8 mouse cellular contexts compared by ENCODE assay signal in the genomic region with DNA sequence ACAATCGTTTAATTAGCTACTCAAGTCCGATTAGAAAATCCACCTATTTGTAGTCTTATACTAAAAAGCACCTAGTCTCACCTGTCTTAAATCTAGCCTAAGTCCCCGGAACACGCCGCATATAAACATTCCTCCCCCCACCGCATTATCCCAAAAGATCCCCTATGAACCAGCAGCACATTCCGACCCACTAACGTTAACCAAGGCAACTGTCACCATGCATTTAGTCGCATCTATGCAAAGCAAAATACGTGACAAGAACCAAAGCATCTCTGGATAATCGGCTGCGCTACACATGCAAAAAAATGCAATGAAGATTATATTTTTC. TPM values are rescaled to one million over a fixed set of nuclear protein-coding genes. Genes with fewer than 3 reads are reported as not detected.
DNase-seq lines count a peak whose midpoint lies in the region; ATAC-seq lines count a peak whose summit lies in the region.

No protein-coding gene starts in this region.

- no peak overlapping the region for H3K27ac ChIP-seq in liver, embryonic 13.5 days

- no peaks in the 10 kb centered on the region; the same call in 1 of the 2 replicates for H3K9me3 ChIP-seq in liver, embryonic 13.5 days (replicated peaks)

- WGBS in liver, embryonic 13.5 days (ENCODE audit: insufficient replicate concordance): 6% methylated on average over 12 of the region's 12 CpGs

- no peak overlapping the region for H3K9ac ChIP-seq in liver, embryonic 13.5 days

- H3K36me3 ChIP-seq in liver, embryonic 13.5 days: no peaks in the 10 kb centered on the region

- H3K4me1 ChIP-seq in liver, embryonic 13.5 days (replicated peaks): no peaks in the 10 kb centered on the region

- peaks cover 44% of the 10 kb centered on the region for H3K27me3 ChIP-seq in liver, embryonic 13.5 days

- H3K4me2 ChIP-seq in liver, embryonic 13.5 days: peak overlapping the region; percentile 47

- ATAC-seq in liver, embryonic 13.5 days (ENCODE audit: low read depth): no peak

- peak; percentile 21 to 33 for DNase-seq in frontal cortex, postnatal 36 days (ENCODE audit: low spot score in 2 of 2)
- DNase-seq in frontal cortex, postnatal 25 days (ENCODE audit: low spot score in 2 of 2): no peak
- DNase-seq in right cerebral cortex, adult 2 months (ENCODE audit: low spot score in 2 of 2): peak; percentile 23 to 46
- DNase-seq in right cerebral cortex, postnatal 4 days: no peak
- DNase-seq in liver, embryonic 13.5 days: no peak
- no peak for DNase-seq in urinary bladder, adult 18-20 months (ENCODE audit: low spot score in 2 of 2)
- DNase-seq in gastrocnemius, adult 8-10 months (ENCODE audit: low spot score in 2 of 2): no peak
- DNase-seq in testis, postnatal 14 days (ENCODE audit: low spot score): no peak

- peak overlapping the region; percentile 28; the same call in 1 of the 2 replicates for H3K4me3 ChIP-seq in liver, embryonic 13.5 days (replicated peaks)

RNA-seq across cellular contexts. Expression of a gene that starts 0.4 kb away (rescaled TPM):
- 0.15 and 0.20 TPM in 2 replicates for polyA plus RNA-seq in liver, embryonic 13.5 days (2015; fragmentation: Nextera tagmentation; extraction: Ambion mirVana)
- total RNA-seq in gastrocnemius, adult 8-10 months (2022): not detected

RNA-seq across cellular contexts. Expression of a gene that starts 19.9 kb away (rescaled TPM):
- polyA plus RNA-seq in liver, embryonic 13.5 days (2015; fragmentation: Nextera tagmentation; extraction: Ambion mirVana): not detected in 2 replicates
- total RNA-seq in gastrocnemius, adult 8-10 months (2022): not detected

Comparison
In these comparisons a context has a peak if more than half of its experiments do, and no peak if none do; other contexts are left out.
1. DNase-seq: peak in frontal cortex, postnatal 36 days (2 of 2) and right cerebral cortex, adult 2 months (2 of 2); none in frontal cortex, postnatal 25 days (0 of 2), right cerebral cortex, postnatal 4 days (single experiment), liver, embryonic 13.5 days (single experiment), urinary bladder, adult 18-20 months (0 of 2), gastrocnemius, adult 8-10 months (0 of 2) and testis, postnatal 14 days (single experiment).